Mouse (Mus musculus) heart, postnatal 0 days (tissue): Measurements from ENCODE around the gene Hormad2.

Source experiments
- CTCF ChIP-seq: IDR thresholded peaks from 2 replicates; pipeline ENCODE4 v1.5.1; 2016; ENCODE audit warnings: antibody characterized with exemption, control low read depth, low read depth
- EP300 ChIP-seq: IDR thresholded peaks from 2 replicates; pipeline ENCODE4 v1.6.1; 2016; ENCODE audit warnings: antibody characterized with exemption, low read depth

GRCm38 (mm10) chr11:4308060-4308513, 132.8 kb downstream of the Hormad2 start:
- no peak for TF ChIP-seq EP300
- TF ChIP-seq CTCF, result no peak
